Mouse (Mus musculus): ENCODE measurements around the gene Lima1. TPM values are rescaled to one million over a fixed set of nuclear protein-coding genes. Genes with fewer than 3 reads are reported as not detected.
"Not testable (repeated sequence)": the region's sequence is repeated elsewhere in the genome, so short reads cannot be mapped to it uniquely, and the experiment has no call there.

Lima1 gene
- 10 to 100 TPM in 1 of 2 experiments, 1 to 10 TPM in 1; 9.9 to 11.0 TPM for total RNA-seq (2021)
- long read RNA-seq, experiment 1, full-length matches to known transcripts, result 8 of 12 reads
- long read RNA-seq, experiment 1, partial matches to known transcripts, result 0 of 12 reads
- long read RNA-seq, experiment 1, other reads (novel, unspliced or antisense), result 4 of 12 reads
- long read RNA-seq, experiment 2, full-length matches to known transcripts, result 15 of 22 reads
- long read RNA-seq, experiment 2, partial matches to known transcripts, result 0 of 22 reads
- long read RNA-seq, experiment 2, other reads (novel, unspliced or antisense), result 7 of 22 reads

DNA sequence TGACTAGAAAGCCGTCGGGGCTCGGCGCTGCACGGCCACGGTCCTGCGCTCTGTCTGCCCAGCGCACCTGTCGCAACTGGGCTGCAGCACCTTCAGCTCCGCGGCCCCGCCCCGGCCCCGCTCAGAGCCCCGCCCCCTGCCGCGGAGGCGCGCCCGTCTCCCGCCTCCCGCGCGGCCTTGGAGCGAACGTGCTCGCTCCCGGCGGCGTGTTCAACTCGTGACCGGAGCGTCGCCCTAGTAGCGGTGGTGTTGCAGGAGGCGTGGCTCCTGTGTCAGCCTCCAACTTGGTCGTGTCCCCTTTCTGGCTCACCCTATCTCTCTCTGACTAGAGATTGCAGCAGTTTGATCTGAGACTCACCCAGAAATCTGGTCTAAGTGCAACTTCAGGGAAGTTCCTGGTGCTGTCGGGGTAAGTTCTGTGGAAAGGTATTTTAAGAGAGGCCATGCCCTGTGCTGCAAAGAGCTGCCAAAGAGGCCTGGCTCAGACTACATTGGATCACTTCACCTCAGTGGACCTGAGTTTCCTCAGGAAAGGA lies at the start of gene Lima1:
TSS of gene Lima1 (minus strand) at position 123 of the 536 bp plus-strand sequence.
- peak; percentile 81 for DNase-seq (ENCODE audit: extremely low spot score in 1 of 2, low spot score in 2 of 2)
- intact Hi-C loops (cut with DNase I), result no loop called here
- no peak for TF ChIP-seq CTCF (IDR thresholded peaks at IDR 0.05)
- Histone ChIP-seq H3K4me3 (peak within 1 kb of the TSS; percentile 68), H3K27ac (peak within 1 kb of the TSS; percentile 61)

DNA sequence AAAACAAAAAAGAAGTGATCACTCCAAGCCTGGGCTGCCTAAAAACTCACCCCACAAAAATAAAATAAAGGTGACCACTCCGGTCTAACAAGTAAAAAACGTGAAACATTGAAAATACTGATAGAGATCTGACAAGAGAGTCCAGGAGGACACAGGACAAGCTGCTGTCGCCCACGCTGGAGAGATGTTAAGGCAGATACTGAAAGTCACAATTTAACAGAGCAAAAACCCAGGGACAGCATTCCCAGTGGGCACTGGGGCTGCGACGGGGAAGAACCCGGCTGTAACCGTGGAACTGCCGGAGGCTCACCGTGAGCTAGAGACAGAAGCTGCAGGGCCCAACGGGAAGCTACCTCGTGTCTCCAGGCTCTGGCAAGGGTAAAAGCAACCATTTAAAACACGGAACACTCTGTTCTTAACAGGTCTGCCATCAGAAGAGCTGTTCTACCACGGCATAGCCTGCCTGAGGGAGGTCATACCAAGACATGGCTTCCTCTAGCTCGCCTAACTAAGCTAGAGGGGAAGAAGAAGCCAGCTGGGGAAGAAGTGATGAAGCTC lies 44.4 kb upstream of the Lima1 start:
- no peak overlapping the region for H3K4me3 ChIP-seq
- no peak for TF ChIP-seq CTCF (IDR thresholded peaks at IDR 0.05)
- DNase-seq (ENCODE audit: extremely low spot score in 1 of 2, low spot score in 2 of 2), result no peak
- no peak overlapping the region for H3K27ac ChIP-seq
- intact Hi-C loops (cut with DNase I), result loop anchor here (5.0 kb wide), 1 partner anchor 33 kb away; no protein-coding TSS in a partner anchor

DNA sequence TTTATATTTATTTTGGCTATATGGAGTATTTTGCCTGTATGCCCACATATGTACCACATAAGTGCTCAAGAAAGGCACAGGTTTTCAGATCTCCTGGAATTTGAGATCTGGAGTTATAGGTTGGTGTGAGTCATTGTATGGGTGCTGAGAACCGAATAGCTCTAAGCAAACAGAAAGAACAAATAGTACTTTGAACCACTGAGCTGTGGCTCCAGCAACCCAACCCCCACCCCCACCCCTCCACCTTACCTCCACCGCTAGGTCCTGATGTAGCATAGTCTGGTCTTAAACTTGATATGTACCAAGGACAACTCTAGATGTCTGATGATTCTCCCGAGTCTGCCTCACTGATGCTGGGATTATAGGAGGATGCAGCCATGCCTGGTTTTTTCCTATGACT lies 42.0 kb upstream of the Lima1 start:
- H3K27ac ChIP-seq, result no peak overlapping the region
- intact Hi-C loops (cut with DNase I), result loop anchor here (5.0 kb wide), 1 partner anchor 35 kb away; no protein-coding TSS in a partner anchor
- DNase-seq (ENCODE audit: extremely low spot score in 1 of 2, low spot score in 2 of 2), result no peak
- H3K4me3 ChIP-seq, result no peak overlapping the region
- no peak for TF ChIP-seq CTCF (IDR thresholded peaks at IDR 0.05)

DNA sequence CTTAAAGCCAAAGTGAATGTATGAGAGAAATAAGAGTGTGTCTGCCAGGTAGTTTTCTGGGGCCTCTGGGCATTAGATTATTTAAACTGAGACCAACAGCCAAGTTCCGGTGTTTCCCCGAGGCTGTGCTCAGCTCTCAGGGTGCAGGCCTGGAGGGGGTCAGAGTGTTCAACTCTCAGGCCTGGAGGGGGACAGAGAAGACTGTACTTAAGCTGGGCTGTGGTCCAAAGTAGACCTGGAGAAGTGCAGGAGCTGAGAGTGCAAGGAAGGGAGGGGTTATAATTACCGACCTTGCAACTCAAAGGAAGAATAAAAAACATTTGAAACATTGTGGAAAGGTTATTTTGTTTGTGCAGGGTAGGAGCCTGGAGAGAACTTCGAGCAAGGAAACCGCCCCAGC lies 39.4 kb upstream of the Lima1 start:
- no peak overlapping the region for H3K4me3 ChIP-seq
- no peak for DNase-seq (ENCODE audit: extremely low spot score in 1 of 2, low spot score in 2 of 2)
- no peak overlapping the region for H3K27ac ChIP-seq
- TF ChIP-seq CTCF (IDR thresholded peaks at IDR 0.05), result no peak
- intact Hi-C loops (cut with DNase I), result loop anchor here (5.0 kb wide), 1 partner anchor 38 kb away; no protein-coding TSS in a partner anchor

DNA sequence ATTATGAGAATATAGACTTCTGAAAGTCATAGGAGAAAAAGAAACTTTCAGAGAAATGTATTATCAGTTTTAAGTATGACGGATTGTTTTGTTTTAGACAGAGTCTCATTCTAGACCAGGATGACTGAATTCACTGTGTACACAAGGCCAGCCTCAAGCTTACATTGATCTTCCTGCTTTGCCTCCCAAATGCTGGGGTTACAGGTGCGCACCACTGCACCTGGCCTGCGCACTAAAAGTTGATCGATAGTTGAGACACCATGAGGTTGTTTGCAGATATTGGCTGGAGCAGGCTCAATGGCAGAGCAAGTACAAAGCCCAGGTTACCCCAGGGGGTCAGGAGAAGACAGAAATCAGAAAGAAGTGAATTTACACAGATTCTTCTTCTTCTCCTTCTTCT lies 36.5 kb upstream of the Lima1 start:
- Histone ChIP-seq H3K4me3 (no peak overlapping the region), H3K27ac (no peak overlapping the region)
- intact Hi-C loops (cut with DNase I), result no loop called here
- DNase-seq (ENCODE audit: extremely low spot score in 1 of 2, low spot score in 2 of 2), result no peak
- TF ChIP-seq CTCF (IDR thresholded peaks at IDR 0.05), result no peak

DNA sequence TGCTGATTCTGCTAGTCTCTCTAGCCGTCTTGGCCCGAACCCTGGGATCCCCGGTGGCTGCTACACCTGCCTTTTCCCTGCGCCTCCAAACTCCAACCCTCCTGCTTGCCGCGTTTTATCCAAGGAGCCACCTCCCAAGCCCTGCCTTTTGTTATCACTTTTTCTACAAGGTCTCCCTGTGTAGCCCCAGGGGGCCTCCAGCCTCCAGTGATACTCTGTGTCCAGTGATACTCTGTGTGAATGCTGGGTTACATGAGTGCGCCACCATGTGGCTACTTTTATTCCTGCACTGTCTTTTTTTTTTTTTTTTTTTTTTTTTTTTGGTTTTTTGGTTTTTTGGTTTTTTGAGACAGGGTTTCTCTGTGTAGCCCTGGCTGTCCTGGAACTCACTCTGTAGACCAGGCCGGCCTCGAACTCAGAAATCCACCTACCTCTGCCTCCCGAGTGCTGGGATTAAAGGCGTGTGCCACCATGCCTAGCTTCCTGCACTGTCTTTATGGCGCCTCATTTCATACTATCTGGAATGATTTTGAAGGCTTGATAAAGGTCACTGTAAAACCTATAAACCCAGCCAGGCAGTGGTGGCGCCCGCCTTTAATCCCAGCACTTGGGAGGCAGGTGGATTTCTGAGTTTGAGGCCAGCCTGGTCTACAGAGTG lies 34.2 kb upstream of the Lima1 start:
- intact Hi-C loops (cut with DNase I), result loop anchor here (5.0 to 10.0 kb wide), 2 partner anchors 125 to 412 kb away; no protein-coding TSS in a partner anchor
- H3K4me3 ChIP-seq, H3K27ac ChIP-seq: not testable (repeated sequence)
- peak in 1 of 2 experiments; percentile 16 for DNase-seq (ENCODE audit: extremely low spot score in 1 of 2, low spot score in 2 of 2)
- TF ChIP-seq CTCF (IDR thresholded peaks at IDR 0.05), result peak; percentile 61

DNA sequence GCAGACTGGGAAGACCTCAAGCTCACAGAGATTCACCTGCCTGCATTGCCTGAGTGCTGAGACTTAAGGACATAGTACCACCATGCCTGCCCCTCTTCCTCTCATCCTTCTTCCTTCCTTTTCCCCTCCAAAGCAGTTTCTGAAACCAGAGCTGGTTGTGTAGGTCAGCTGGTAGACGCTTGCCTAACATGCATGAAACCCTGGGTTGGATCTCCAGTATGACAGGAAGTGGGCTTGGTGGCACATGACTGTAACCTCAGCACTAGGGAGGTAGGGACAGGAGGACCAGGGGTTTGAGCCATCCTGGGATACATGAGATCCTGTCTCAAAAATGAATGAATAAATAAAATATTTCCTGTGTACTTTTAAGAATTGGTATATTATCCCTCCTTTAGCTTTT lies 32.3 kb upstream of the Lima1 start:
- intact Hi-C loops (cut with DNase I), result loop anchor here (5.0 to 10.0 kb wide), 2 partner anchors 123 to 410 kb away; no protein-coding TSS in a partner anchor
- DNase-seq (ENCODE audit: extremely low spot score in 1 of 2, low spot score in 2 of 2), result no peak
- Histone ChIP-seq H3K4me3 (no peak overlapping the region), H3K27ac (no peak overlapping the region)
- TF ChIP-seq CTCF (IDR thresholded peaks at IDR 0.05), result no peak

DNA sequence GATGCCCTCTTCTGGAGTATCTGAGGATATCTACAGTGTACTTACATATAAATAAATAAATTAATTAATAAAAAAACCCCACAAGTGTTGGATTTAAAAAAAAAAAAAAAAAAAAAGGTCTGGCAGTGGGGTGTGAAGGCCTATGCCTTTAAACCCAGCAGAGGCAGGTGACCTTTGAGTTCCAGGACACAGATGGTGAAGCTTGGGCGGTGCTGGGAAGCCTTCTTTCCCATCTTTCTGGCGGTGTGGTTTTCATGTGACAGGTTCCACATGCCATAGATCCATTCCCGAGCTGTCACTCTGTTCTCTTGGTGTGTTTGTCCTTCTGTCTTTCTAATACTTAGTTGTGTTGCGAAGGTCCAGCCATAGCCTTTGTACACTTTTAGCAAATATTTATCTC lies 31.8 kb upstream of the Lima1 start:
- intact Hi-C loops (cut with DNase I), result loop anchor here (5.0 to 10.0 kb wide), 2 partner anchors 122 to 410 kb away; no protein-coding TSS in a partner anchor
- TF ChIP-seq CTCF (IDR thresholded peaks at IDR 0.05), result no peak
- no peak for DNase-seq (ENCODE audit: extremely low spot score in 1 of 2, low spot score in 2 of 2)
- Histone ChIP-seq H3K4me3 (no peak overlapping the region), H3K27ac (no peak overlapping the region)

DNA sequence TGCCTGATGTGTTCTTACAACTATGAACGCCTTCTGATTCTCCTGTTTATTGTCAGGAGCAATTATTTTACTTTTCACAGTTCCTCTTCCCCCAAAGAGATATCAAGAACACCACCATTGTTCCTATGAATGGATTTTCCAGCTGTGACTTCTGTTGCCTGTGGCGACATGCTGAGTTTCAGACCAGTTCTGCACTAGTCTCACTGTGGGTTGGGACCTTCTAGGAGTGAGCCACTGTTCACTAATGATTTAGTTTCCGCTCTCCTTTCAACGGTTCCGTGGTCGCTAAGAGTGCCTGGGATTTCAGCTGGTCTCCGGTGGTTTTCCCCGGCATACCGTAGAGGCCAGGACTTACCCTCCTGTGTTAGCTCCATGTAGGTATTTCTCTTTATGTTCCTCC lies 29.6 kb upstream of the Lima1 start:
- DNase-seq (ENCODE audit: extremely low spot score in 1 of 2, low spot score in 2 of 2), result no peak
- TF ChIP-seq CTCF (IDR thresholded peaks at IDR 0.05), result no peak
- intact Hi-C loops (cut with DNase I), result loop anchor here (5.0 to 10.0 kb wide), 5 partner anchors 63 to 408 kb away; no protein-coding TSS in a partner anchor
- H3K27ac ChIP-seq, result no peak overlapping the region
- no peak overlapping the region for H3K4me3 ChIP-seq

DNA sequence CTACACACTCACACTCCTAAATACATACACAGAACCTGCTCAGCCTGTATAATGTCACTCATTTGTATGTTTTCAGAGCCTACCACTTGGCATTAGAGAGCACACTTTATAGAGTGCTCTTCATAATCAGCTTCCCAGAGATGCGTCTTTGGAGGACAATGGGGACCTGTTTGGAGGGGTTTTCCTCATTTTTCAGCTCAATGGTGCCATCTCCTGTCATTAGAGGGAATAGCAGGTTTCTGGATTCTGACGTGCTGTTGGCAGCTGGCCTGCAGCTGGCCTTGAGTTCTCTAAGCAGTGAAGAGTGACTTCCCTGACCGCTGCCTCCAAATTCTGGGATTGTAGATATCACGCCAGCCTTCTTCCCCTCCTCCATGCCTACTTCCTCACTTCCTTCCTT lies 29.1 kb upstream of the Lima1 start:
- Histone ChIP-seq H3K4me3 (no peak overlapping the region), H3K27ac (no peak overlapping the region)
- intact Hi-C loops (cut with DNase I), result loop anchor here (5.0 to 10.0 kb wide), 4 partner anchors 62 to 307 kb away; no protein-coding TSS in a partner anchor
- peak; percentile 41 to 44 for DNase-seq (ENCODE audit: extremely low spot score in 1 of 2, low spot score in 2 of 2)
- TF ChIP-seq CTCF (IDR thresholded peaks at IDR 0.05), result peak; percentile 79

DNA sequence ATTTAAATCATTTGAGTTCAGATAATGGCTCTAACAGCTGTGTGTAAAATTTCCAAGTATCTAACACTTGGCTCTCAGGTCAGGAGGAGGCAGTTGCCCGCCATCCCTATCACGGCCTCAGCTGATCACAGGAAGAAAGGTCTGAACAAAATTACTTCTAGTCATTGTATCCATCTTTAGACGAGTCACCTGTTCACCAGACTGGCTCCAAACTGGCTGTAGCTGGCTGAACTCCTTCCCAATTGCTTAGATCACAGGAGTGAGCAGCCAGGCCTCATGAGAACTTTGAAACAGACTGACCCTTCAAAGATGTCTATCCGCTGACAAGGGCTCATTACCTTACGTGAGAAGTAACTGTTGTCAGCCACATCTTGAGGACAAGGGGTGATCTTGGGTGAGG lies 28.0 kb upstream of the Lima1 start:
- TF ChIP-seq CTCF (IDR thresholded peaks at IDR 0.05), result no peak
- intact Hi-C loops (cut with DNase I), result loop anchor here (5.0 to 10.0 kb wide), 4 partner anchors 61 to 306 kb away; no protein-coding TSS in a partner anchor
- Histone ChIP-seq H3K4me3 (no peak overlapping the region), H3K27ac (no peak overlapping the region)
- DNase-seq (ENCODE audit: extremely low spot score in 1 of 2, low spot score in 2 of 2), result no peak
